ENCODE assay signal across 9 mouse cellular contexts in genomic region chr17:24480201-24480826, GRCm38 (mm10). TPM values are rescaled to one million over a fixed set of nuclear protein-coding genes. Genes with fewer than 3 reads are reported as not detected.
DNase-seq lines count a peak whose midpoint lies in the region; ATAC-seq lines count a peak whose summit lies in the region.
"Had no signal": no experiment of that assay in that cellular context is flagged by ENCODE, and none has a peak within 500 bp of the region (broad histone marks: within the 10 kb centered on the region; RNA-seq: fewer than 3 reads in every experiment).

No protein-coding gene starts in this region.

- peaks cover 16% of the 10 kb centered on the region for H3K4me1 ChIP-seq in forebrain, embryonic 13.5 days
- peaks cover 5% of the 10 kb centered on the region for H3K4me1 ChIP-seq in forebrain, embryonic 11.5 days (replicated peaks; ENCODE audit: control insufficient read depth, insufficient read depth, low read length)
- H3K4me1 ChIP-seq in megakaryocyte, embryonic 14.5 days = peaks cover 35% of the 10 kb centered on the region
- peaks cover 16% of the 10 kb centered on the region for H3K4me1 ChIP-seq in intestine, embryonic 16.5 days (ENCODE audit: control insufficient read depth, insufficient read depth, low read length)
- peaks cover 17% of the 10 kb centered on the region for H3K4me1 ChIP-seq in stomach, embryonic 15.5 days

- no peak overlapping the region for H3K4me3 ChIP-seq in forebrain, embryonic 13.5 days
- no peak overlapping the region for H3K4me3 ChIP-seq in forebrain, embryonic 11.5 days (ENCODE audit: low read depth, low read length)
- peak overlapping the region; percentile 83 for H3K4me3 ChIP-seq in megakaryocyte, embryonic 14.5 days (replicated peaks)
- no peak overlapping the region for H3K4me3 ChIP-seq in intestine, embryonic 16.5 days (ENCODE audit: low read length)
- H3K4me3 ChIP-seq in stomach, embryonic 15.5 days (replicated peaks) = no peak overlapping the region

- no peaks in the 10 kb centered on the region for H3K27me3 ChIP-seq in forebrain, embryonic 13.5 days
- no peaks in the 10 kb centered on the region for H3K27me3 ChIP-seq in forebrain, embryonic 11.5 days (ENCODE audit: control insufficient read depth, insufficient read depth, low read length)
- H3K27me3 ChIP-seq in megakaryocyte, embryonic 14.5 days (replicated peaks) = peaks cover 12% of the 10 kb centered on the region
- 0 out of 2 replicates have a peak, but pooled peaks cover 2% of the 10 kb centered on the region for H3K27me3 ChIP-seq in intestine, embryonic 16.5 days (replicated peaks; ENCODE audit: control insufficient read depth, insufficient read depth, low read length)
- H3K27me3 ChIP-seq in stomach, embryonic 15.5 days (replicated peaks) = no peaks in the 10 kb centered on the region

- no peak for ATAC-seq in forebrain, embryonic 13.5 days
- ATAC-seq in forebrain, embryonic 11.5 days (replicated peaks; ENCODE audit: low FRiP score) = no peak
- ATAC-seq in megakaryocyte, adult 5-6 weeks (ENCODE audit: poor library complexity, severe bottlenecking) = no peak
- ATAC-seq in intestine, embryonic 16.5 days = no peak
- no peak for ATAC-seq in stomach, embryonic 15.5 days (ENCODE audit: insufficient read depth, low FRiP score, low read depth)

- H3K27ac ChIP-seq in forebrain, embryonic 13.5 days = no peak overlapping the region
- H3K27ac ChIP-seq in forebrain, embryonic 11.5 days (ENCODE audit: low read depth, low read length) = no peak overlapping the region
- peak overlapping the region; percentile 54; the same call in 1 of the 2 replicates for H3K27ac ChIP-seq in intestine, embryonic 16.5 days (ENCODE audit: low read length)
- peak overlapping the region; percentile 54 for H3K27ac ChIP-seq in stomach, embryonic 15.5 days

- WGBS in forebrain, embryonic 13.5 days = 36% methylated on average over 3 of the region's 3 CpGs
- WGBS in forebrain, embryonic 11.5 days = 65% methylated on average over 3 of the region's 3 CpGs
- WGBS in intestine, embryonic 16.5 days = 49% methylated on average over 3 of the region's 3 CpGs
- 50% methylated on average over 3 of the region's 3 CpGs for WGBS in stomach, embryonic 15.5 days

- no peak for DNase-seq in forebrain, embryonic 11.5 days (ENCODE audit: low spot score)
- no peak for DNase-seq in spleen, adult 18-20 months
- no peak for DNase-seq in adrenal gland, adult 18-20 months (ENCODE audit: low spot score in 2 of 2)
- DNase-seq: gastrocnemius, postnatal 10 days had no signal

- H3K36me3 ChIP-seq in forebrain, embryonic 13.5 days (ENCODE audit: poor library complexity, severe bottlenecking) = peaks cover 25% of the 10 kb centered on the region
- H3K36me3 ChIP-seq in forebrain, embryonic 11.5 days (ENCODE audit: control insufficient read depth, insufficient read depth, low read length) = peaks cover 5% of the 10 kb centered on the region; the same call in 1 of the 2 replicates
- peaks cover 28% of the 10 kb centered on the region for H3K36me3 ChIP-seq in megakaryocyte, embryonic 14.5 days (replicated peaks; ENCODE audit: low read length)
- H3K36me3 ChIP-seq in intestine, embryonic 16.5 days (ENCODE audit: control insufficient read depth, insufficient read depth, low read length) = peaks cover 17% of the 10 kb centered on the region
- H3K36me3 ChIP-seq in stomach, embryonic 15.5 days = peaks cover 16% of the 10 kb centered on the region

- H3K9ac ChIP-seq in forebrain, embryonic 13.5 days = peak overlapping the region; percentile 13; the same call in 1 of the 2 replicates
- no peak overlapping the region for H3K9ac ChIP-seq in forebrain, embryonic 11.5 days (ENCODE audit: low read length)
- no peak overlapping the region; the same call in 1 of the 2 replicates for H3K9ac ChIP-seq in intestine, embryonic 16.5 days (ENCODE audit: low read depth, low read length)
- no peak overlapping the region for H3K9ac ChIP-seq in stomach, embryonic 15.5 days

- no peaks in the 10 kb centered on the region for H3K9me3 ChIP-seq in forebrain, embryonic 13.5 days (replicated peaks)
- H3K9me3 ChIP-seq in forebrain, embryonic 11.5 days (ENCODE audit: control insufficient read depth, low read length) = no peaks in the 10 kb centered on the region
- H3K9me3 ChIP-seq in megakaryocyte, embryonic 14.5 days = no peaks in the 10 kb centered on the region
- H3K9me3 ChIP-seq in intestine, embryonic 16.5 days (ENCODE audit: control insufficient read depth, low read length) = no peaks in the 10 kb centered on the region
- no peaks in the 10 kb centered on the region for H3K9me3 ChIP-seq in stomach, embryonic 15.5 days

- no peak overlapping the region for H3K4me2 ChIP-seq in forebrain, embryonic 13.5 days
- H3K4me2 ChIP-seq in forebrain, embryonic 11.5 days (ENCODE audit: low read depth, low read length, severe bottlenecking) = no peak overlapping the region
- H3K4me2 ChIP-seq in intestine, embryonic 16.5 days (ENCODE audit: low read depth, low read length) = 0 out of 2 replicates have a peak overlapping the region, but pooled peaks have one; percentile 12
- 0 out of 2 replicates have a peak overlapping the region, but pooled peaks have one; percentile 2 for H3K4me2 ChIP-seq in stomach, embryonic 15.5 days

RNA-seq across cellular contexts. Expression of gene Mlst8, which starts 1.4 kb away (rescaled TPM):
- 33.9 and 39.1 TPM in 2 replicates for polyA plus RNA-seq in forebrain, embryonic 13.5 days (2015; fragmentation: Nextera tagmentation; extraction: Ambion mirVana)
- 33.8 and 34.0 TPM in 2 replicates for polyA plus RNA-seq in forebrain, embryonic 11.5 days (2014; fragmentation: Nextera tagmentation; extraction: Ambion mirVana)
- polyA plus RNA-seq in megakaryocyte, embryonic 14.5 days (2012; ENCODE audit: insufficient read depth, low replicate concordance) = 2.3 and 3.7 TPM in 2 replicates
- 12.5 and 14.6 TPM in 2 replicates for total RNA-seq in megakaryocyte, adult 5-6 weeks (2015)
- 42.3 and 43.2 TPM in 2 replicates for total RNA-seq in megakaryocyte, adult 5-6 weeks (2017)
- polyA plus RNA-seq in intestine, embryonic 16.5 days (2015; fragmentation: Nextera tagmentation; extraction: Ambion mirVana) = 25.1 and 26.0 TPM in 2 replicates
- 25.0 and 30.5 TPM in 2 replicates for polyA plus RNA-seq in stomach, embryonic 15.5 days (2015; fragmentation: Nextera tagmentation; extraction: Ambion mirVana)
- 10 to 100 TPM; 24.6 to 26.5 TPM for total RNA-seq in adrenal gland, adult 18-20 months (2021)

RNA-seq across cellular contexts. Expression of gene Bricd5, which starts 6.6 kb away (rescaled TPM):
- 0.26 TPM in 1 of 2 replicates, not detected in the other for polyA plus RNA-seq in forebrain, embryonic 13.5 days (2015; fragmentation: Nextera tagmentation; extraction: Ambion mirVana)
- 0.41 and 0.44 TPM in 2 replicates for polyA plus RNA-seq in forebrain, embryonic 11.5 days (2014; fragmentation: Nextera tagmentation; extraction: Ambion mirVana)
- polyA plus RNA-seq in megakaryocyte, embryonic 14.5 days (2012; ENCODE audit: insufficient read depth, low replicate concordance) = not detected in 2 replicates
- total RNA-seq in megakaryocyte, adult 5-6 weeks (2015) = 0.75 TPM in 1 of 2 replicates, not detected in the other
- total RNA-seq in megakaryocyte, adult 5-6 weeks (2017) = 0.26 TPM in 1 of 2 replicates, not detected in the other
- polyA plus RNA-seq in intestine, embryonic 16.5 days (2015; fragmentation: Nextera tagmentation; extraction: Ambion mirVana) = 0.34 and 0.40 TPM in 2 replicates
- polyA plus RNA-seq in stomach, embryonic 15.5 days (2015; fragmentation: Nextera tagmentation; extraction: Ambion mirVana) = 0.31 TPM in 1 of 2 replicates, not detected in the other
- total RNA-seq in adrenal gland, adult 18-20 months (2021) = under 1 TPM; 0.42 to 0.53 TPM

RNA-seq across cellular contexts. Expression of gene Caskin1, which starts 8.1 kb away (rescaled TPM):
- 15.0 and 16.7 TPM in 2 replicates for polyA plus RNA-seq in forebrain, embryonic 13.5 days (2015; fragmentation: Nextera tagmentation; extraction: Ambion mirVana)
- polyA plus RNA-seq in forebrain, embryonic 11.5 days (2014; fragmentation: Nextera tagmentation; extraction: Ambion mirVana) = 8.0 and 9.3 TPM in 2 replicates
- not detected in 2 replicates for polyA plus RNA-seq in megakaryocyte, embryonic 14.5 days (2012; ENCODE audit: insufficient read depth, low replicate concordance)
- total RNA-seq in megakaryocyte, adult 5-6 weeks (2015) = not detected in 2 replicates
- total RNA-seq in megakaryocyte, adult 5-6 weeks (2017) = not detected in 2 replicates
- polyA plus RNA-seq in intestine, embryonic 16.5 days (2015; fragmentation: Nextera tagmentation; extraction: Ambion mirVana) = 1.1 and 1.4 TPM in 2 replicates
- polyA plus RNA-seq in stomach, embryonic 15.5 days (2015; fragmentation: Nextera tagmentation; extraction: Ambion mirVana) = 2.6 and 3.0 TPM in 2 replicates
- 10 to 100 TPM; 16.0 to 31.5 TPM for total RNA-seq in adrenal gland, adult 18-20 months (2021)

RNA-seq across cellular contexts. Expression of gene Pgp, which starts 10.1 kb away (rescaled TPM):
- 52.3 and 56.7 TPM in 2 replicates for polyA plus RNA-seq in forebrain, embryonic 13.5 days (2015; fragmentation: Nextera tagmentation; extraction: Ambion mirVana)
- polyA plus RNA-seq in forebrain, embryonic 11.5 days (2014; fragmentation: Nextera tagmentation; extraction: Ambion mirVana) = 72.1 and 73.4 TPM in 2 replicates
- 48.8 and 102 TPM in 2 replicates for polyA plus RNA-seq in megakaryocyte, embryonic 14.5 days (2012; ENCODE audit: insufficient read depth, low replicate concordance)
- total RNA-seq in megakaryocyte, adult 5-6 weeks (2015) = 20.7 and 25.5 TPM in 2 replicates
- total RNA-seq in megakaryocyte, adult 5-6 weeks (2017) = 14.5 and 14.6 TPM in 2 replicates
- 83.8 and 87.1 TPM in 2 replicates for polyA plus RNA-seq in intestine, embryonic 16.5 days (2015; fragmentation: Nextera tagmentation; extraction: Ambion mirVana)
- polyA plus RNA-seq in stomach, embryonic 15.5 days (2015; fragmentation: Nextera tagmentation; extraction: Ambion mirVana) = 64.6 and 65.3 TPM in 2 replicates
- total RNA-seq in adrenal gland, adult 18-20 months (2021) = 10 to 100 TPM; 85.8 to 86.4 TPM

RNA-seq across cellular contexts. Expression of gene E4f1, which starts 10.2 kb away (rescaled TPM):
- polyA plus RNA-seq in forebrain, embryonic 13.5 days (2015; fragmentation: Nextera tagmentation; extraction: Ambion mirVana) = 38.8 and 39.8 TPM in 2 replicates
- polyA plus RNA-seq in forebrain, embryonic 11.5 days (2014; fragmentation: Nextera tagmentation; extraction: Ambion mirVana) = 28.8 and 31.4 TPM in 2 replicates
- polyA plus RNA-seq in megakaryocyte, embryonic 14.5 days (2012; ENCODE audit: insufficient read depth, low replicate concordance) = 9.7 and 18.7 TPM in 2 replicates
- total RNA-seq in megakaryocyte, adult 5-6 weeks (2015) = 20.7 and 27.5 TPM in 2 replicates
- 14.2 and 14.5 TPM in 2 replicates for total RNA-seq in megakaryocyte, adult 5-6 weeks (2017)
- polyA plus RNA-seq in intestine, embryonic 16.5 days (2015; fragmentation: Nextera tagmentation; extraction: Ambion mirVana) = 26.1 and 27.1 TPM in 2 replicates
- 30.8 and 33.7 TPM in 2 replicates for polyA plus RNA-seq in stomach, embryonic 15.5 days (2015; fragmentation: Nextera tagmentation; extraction: Ambion mirVana)
- total RNA-seq in adrenal gland, adult 18-20 months (2021) = 10 to 100 TPM; 21.9 to 23.1 TPM

Comparison
In these comparisons a context has a peak if more than half of its experiments do, and no peak if none do; other contexts are left out.
1. H3K27ac ChIP-seq: peak in intestine, embryonic 16.5 days (single experiment) and stomach, embryonic 15.5 days (single experiment); none in forebrain, embryonic 13.5 days (single experiment) and forebrain, embryonic 11.5 days (single experiment).
2. H3K4me2 ChIP-seq: peak in intestine, embryonic 16.5 days (single experiment) and stomach, embryonic 15.5 days (single experiment); none in forebrain, embryonic 13.5 days (single experiment) and forebrain, embryonic 11.5 days (single experiment).